Mouse (Mus musculus) layer of hippocampus, adult 2 months (tissue): ENCODE measurements around the gene Fkbp8. TPM values are rescaled to one million over a fixed set of nuclear protein-coding genes. Genes with fewer than 3 reads are reported as not detected.

Source experiments
- DNase-seq, 2 experiments: peaks; one replicate each; pipeline ENCODE4 v3.0.0; 2022; ENCODE audit warnings: low spot score in 2 of 2
- H3K27ac ChIP-seq: fragments of 200-600 bp; 2 replicates; pipeline ENCODE4 v1.8.1; 2022
- H3K4me3 ChIP-seq: fragments of 200-600 bp; 2 replicates; pipeline ENCODE4 v1.8.1; 2022; ENCODE audit warnings: mild to moderate bottlenecking
- CTCF ChIP-seq: fragments of 200-600 bp; conservative IDR thresholded peaks from 2 replicates; pipeline ENCODE4 v1.8.1; 2022; ENCODE audit warnings: antibody characterized with exemption, mild to moderate bottlenecking, moderate library complexity
- total RNA-seq, 2 experiments: library from RNA; stranded (reverse); gene quantifications; 2 replicates each; pipeline ENCODE4 v1.2.3; 2021

The Fkbp8 gene
- total RNA-seq, 2 experiments from 2014 or later = 447 to 453 TPM

GRCm38 (mm10) chr8:70492664-70493640 is 34.6 kb upstream of the Fkbp8 start, which contains the start of gene Crlf1:
Crlf1 (plus strand) TSS chr8:70493158.
- Histone ChIP-seq H3K4me3 (peak within 1 kb of the TSS; percentile 55), H3K27ac (peak within 1 kb of the TSS; percentile 89)
- TF ChIP-seq CTCF = no peak
- no peak for DNase-seq

DNA sequence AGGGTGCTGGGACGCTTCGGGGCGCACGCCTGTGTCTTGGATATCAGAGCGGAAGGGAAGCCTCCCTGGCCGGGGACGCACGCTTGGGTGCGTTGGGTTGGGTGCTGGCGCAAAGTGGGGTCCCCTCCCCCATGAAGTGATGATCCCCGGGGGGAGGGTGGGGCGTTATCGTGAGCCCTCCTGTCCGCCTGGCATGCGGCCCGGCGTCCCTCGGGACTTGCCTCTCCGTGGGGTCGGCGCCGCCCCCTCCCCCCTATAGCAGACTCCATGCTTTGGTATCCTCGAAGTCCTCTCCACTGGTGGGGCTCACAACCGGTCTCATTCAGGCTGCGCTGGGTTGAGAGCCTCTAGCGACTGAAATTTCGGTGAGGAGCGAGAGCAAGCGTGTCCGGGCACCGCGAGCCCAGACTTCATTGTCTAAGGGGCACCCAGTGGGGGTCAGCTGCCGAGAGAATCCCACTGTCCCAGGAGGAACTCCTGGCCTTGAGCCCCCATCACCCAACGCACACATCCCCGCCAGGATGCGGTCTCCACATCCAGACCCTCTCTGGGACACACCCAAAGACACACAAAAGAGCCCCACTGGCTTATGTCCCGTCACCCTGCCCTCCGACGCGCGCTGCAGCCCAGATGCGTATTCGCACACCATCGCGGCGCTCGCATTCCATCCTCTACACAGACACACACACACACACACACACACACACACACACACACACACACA is 33.7 kb upstream of the Fkbp8 start:
- Histone ChIP-seq H3K27ac (peak overlapping the region; percentile 89), H3K4me3 (peak overlapping the region; percentile 55)
- TF ChIP-seq CTCF = no peak
- DNase-seq = no peak

DNA sequence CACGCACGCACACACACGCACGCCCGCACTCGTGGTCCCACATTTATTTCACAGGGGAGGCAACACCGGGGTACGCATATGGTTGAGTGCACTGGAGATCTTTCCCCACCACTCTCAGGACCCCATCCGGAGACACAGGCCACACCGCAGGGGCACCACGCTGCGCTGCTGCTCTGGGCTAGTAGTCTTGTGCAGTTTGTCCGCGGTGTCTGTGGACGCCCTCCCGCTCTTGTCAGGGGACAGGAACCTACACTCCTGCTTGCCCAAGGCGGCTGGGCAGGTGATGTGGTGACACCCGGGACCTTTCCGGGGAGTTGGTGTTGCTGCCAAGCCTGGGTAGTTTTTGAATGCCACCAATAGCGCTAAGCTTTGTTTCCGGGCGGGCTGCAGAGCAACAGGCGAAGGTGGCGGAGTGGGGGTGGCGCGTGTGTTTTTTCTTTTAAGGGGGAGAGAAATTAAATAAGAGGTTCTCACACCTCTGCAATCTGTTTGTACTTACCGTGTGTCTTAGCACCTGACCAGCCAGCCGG is 33.0 kb upstream of the Fkbp8 start:
- Histone ChIP-seq H3K4me3 (peak overlapping the region; percentile 55), H3K27ac (peak overlapping the region; percentile 56)
- no peak for TF ChIP-seq CTCF
- no peak for DNase-seq

GRCm38 (mm10) chr8:70495001-70495770 is 32.3 kb upstream of the Fkbp8 start:
- no peak for DNase-seq
- H3K4me3 ChIP-seq = peak overlapping the region; percentile 55
- TF ChIP-seq CTCF = no peak
- H3K27ac ChIP-seq = 0 out of 2 replicates have a peak overlapping the region, but pooled peaks have one; percentile 56

GRCm38 (mm10) chr8:70495771-70496062 is 31.8 kb upstream of the Fkbp8 start:
- H3K4me3 ChIP-seq = no peak overlapping the region
- no peak for DNase-seq
- no peak overlapping the region for H3K27ac ChIP-seq
- TF ChIP-seq CTCF = no peak

DNA sequence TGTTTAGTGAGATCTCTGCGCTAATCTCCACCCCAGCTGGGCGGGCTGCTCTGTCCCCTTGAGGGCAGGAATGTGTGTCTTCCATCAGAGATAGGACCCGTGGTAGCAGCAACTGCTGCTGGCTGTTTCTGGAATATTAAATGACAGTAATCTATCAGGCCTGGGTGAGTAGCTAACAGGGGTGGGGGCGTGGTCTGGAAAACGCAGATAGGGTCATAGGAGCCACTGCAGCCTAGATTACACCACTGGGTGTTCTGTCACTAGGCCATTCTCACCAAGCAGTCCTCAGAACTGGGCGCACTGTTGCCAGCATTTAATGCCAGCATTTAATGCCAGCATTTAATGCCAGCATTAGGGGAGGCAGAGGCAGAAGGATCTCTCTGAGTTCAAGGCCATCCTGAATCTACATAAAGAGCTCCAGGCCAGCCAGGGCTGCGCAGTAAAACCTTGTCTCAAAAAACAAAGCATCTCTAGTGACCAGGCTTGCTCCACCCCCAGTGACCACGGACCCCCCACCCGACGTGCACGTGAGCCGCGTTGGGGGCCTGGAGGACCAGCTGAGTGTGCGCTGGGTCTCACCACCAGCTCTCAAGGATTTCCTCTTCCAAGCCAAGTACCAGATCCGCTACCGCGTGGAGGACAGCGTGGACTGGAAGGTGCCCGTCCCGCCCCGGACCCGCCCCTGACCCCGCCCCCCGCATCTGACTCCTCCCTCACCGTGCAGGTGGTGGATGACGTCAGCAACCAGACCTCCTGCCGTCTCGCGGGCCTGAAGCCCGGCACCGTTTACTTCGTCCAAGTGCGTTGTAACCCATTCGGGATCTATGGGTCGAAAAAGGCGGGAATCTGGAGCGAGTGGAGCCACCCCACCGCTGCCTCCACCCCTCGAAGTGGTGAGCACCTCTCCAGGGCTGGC is 26.9 kb upstream of the Fkbp8 start:
- H3K27ac ChIP-seq = no peak overlapping the region
- no peak for TF ChIP-seq CTCF
- DNase-seq = no peak
- no peak overlapping the region for H3K4me3 ChIP-seq

DNA sequence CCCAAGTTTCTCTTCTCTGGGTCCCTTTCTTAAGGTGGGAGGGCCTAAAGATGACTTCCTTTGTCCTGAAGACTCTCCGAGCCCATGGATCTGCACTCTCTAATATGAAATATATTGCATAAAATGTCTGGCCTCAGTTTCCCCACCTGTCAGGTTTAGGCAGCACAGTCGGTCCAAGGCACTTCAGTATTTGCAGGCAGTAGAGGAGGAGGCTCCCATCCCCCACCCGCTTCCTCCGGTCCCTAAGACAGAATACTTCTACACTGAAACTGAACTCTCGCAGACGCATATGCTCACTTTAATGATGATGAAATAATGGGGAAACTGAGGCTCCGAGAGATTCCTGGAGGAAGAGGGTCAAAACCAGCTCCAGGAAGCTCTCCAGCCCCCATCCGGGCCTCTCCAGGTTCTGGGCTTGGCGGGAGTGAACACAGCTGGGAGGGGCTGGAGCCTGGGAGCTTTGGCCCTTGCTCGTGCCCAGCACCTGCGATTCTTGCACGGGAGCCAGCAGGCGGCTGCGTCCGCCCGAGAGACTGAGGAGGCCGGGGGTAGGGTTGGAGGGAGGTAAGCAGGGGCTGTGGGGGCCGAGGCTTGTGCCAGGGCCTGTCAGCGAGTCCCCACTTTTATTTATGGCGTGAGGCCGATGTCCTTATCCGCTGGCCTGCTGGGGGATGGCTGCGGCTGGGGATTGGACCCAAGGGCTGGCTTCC is 25.5 kb upstream of the Fkbp8 start:
- no peak for DNase-seq
- Histone ChIP-seq H3K27ac (peak overlapping the region; percentile 51; the same call in 1 of the 2 replicates), H3K4me3 (no peak overlapping the region)
- no peak for TF ChIP-seq CTCF

- peak overlapping the region; percentile 51; the same call in 1 of the 2 replicates for H3K27ac ChIP-seq
- no peak overlapping the region for H3K4me3 ChIP-seq
- DNase-seq = no peak
- TF ChIP-seq CTCF = no peak
Measured at GRCm38 (mm10) chr8:70502540-70502939, 25.0 kb upstream of the Fkbp8 start.

DNA sequence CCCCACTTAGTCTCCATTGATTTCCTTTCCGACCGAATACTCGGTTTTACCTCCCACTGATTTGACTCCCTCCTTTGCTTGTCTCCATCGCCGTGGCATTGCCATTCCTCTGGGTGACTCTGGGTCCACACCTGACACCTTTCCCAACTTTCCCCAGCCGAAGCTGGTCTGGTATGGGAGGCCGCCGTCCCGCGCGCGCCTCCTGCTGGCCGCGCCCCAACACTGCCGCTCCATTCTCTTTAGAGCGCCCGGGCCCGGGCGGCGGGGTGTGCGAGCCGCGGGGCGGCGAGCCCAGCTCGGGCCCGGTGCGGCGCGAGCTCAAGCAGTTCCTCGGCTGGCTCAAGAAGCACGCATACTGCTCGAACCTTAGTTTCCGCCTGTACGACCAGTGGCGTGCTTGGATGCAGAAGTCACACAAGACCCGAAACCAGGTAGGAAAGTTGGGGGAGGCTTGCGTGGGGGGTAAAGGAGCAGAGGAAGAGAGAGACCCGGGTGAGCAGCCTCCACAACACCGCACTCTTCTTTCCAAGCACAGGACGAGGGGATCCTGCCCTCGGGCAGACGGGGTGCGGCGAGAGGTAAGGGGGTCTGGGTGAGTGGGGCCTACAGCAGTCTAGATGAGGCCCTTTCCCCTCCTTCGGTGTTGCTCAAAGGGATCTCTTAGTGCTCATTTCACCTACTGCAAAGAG is 24.3 kb upstream of the Fkbp8 start:
- peak in 1 of 2 experiments; percentile 70 for DNase-seq
- TF ChIP-seq CTCF = peak; percentile 84
- Histone ChIP-seq H3K27ac (peak overlapping the region; percentile 99), H3K4me3 (no peak overlapping the region)

DNA sequence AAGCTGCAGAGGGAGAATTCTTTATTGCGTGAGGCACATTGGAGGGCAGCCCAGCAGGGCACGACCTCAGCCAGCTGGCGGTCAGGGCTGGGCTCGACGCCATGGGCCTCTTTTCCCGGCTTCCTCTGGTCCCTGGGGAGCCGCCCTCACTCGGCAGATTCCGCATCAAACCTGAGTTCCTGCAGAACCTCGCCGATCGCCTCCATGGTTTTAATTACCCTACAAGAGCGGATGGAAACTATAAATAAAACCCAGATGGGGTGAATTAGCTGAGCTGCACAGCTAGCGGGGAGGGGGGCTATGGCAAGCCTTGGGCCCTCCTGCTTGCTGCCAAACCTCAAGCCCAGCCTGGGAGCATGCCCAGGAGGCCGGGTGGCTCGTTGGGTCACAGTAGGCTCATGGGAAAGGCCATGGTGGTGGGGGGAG is 23.2 kb upstream of the Fkbp8 start:
- peak overlapping the region; percentile 99 for H3K27ac ChIP-seq
- H3K4me3 ChIP-seq = peak overlapping the region; percentile 2; the same call in 1 of the 2 replicates
- no peak for TF ChIP-seq CTCF
- peak in 1 of 2 experiments; percentile 54 for DNase-seq

DNA sequence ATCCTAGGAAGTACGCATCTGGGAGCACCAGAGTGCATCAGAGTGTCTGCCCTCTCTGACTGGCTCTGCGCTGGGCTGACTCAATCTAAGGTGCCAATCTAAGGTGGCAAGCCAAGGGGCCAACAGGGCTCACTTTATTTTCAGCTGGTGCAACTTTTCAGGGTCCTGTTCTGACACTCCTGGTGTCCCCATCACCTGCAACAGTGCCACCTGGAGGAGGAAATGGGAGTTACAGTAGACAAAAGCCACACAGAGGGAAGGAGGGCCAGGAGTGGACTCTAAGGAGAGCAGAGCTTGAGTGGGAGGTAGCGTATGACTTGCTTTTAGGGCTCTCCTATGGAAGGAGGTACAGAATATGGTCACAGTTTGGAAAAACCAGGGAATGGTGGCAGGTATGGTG is 22.7 kb upstream of the Fkbp8 start:
- peak; percentile 95 for TF ChIP-seq CTCF
- H3K4me3 ChIP-seq = peak overlapping the region; percentile 68; the same call in 1 of the 2 replicates
- peak overlapping the region; percentile 99 for H3K27ac ChIP-seq
- DNase-seq = peak; percentile 78 to 89
